Mouse (Mus musculus) bone marrow macrophage, adult 2 months (primary cell): ENCODE measurements at regions not wholly inside any gene's neighbourhood (a gene's known extent, or its start where the extent isn't known, plus 50 kb on each side); places are given as distances from the start of the nearest gene placed in this dataset.

Source experiments
- H3K27ac ChIP-seq: 2 replicates; pipeline ENCODE4 v1.5.1; 2012; ENCODE audit warnings: low read depth, low read length; ENCODE audit not compliant: insufficient read depth
- H3K4me1 ChIP-seq: 2 replicates; pipeline ENCODE4 v1.6.1; 2012; ENCODE audit warnings: low read length; ENCODE audit not compliant: control insufficient read depth, insufficient read depth
- H3K4me3 ChIP-seq: 2 replicates; pipeline ENCODE4 v1.5.1; 2012; ENCODE audit warnings: mild to moderate bottlenecking, low read length, moderate library complexity; ENCODE audit not compliant: insufficient read depth
- CTCF ChIP-seq: IDR thresholded peaks from 2 replicates; pipeline ENCODE4 v1.5.1; 2012; ENCODE audit warnings: low read depth, mild to moderate bottlenecking, low read length, moderate library complexity
- POLR2A ChIP-seq: IDR thresholded peaks from 2 replicates; pipeline ENCODE4 v1.6.1; 2012; ENCODE audit warnings: mild to moderate bottlenecking, low read depth, low read length, borderline replicate concordance

- Histone ChIP-seq H3K4me3 (no peak overlapping the region), H3K27ac (no peak overlapping the region), H3K4me1 (no peaks in the 10 kb centered on the region)
- TF ChIP-seq POLR2A: no peak
- no peak for TF ChIP-seq CTCF
Observed at GRCm38 (mm10) chr3:52214114-52214513, 54.0 kb upstream of the Foxo1 start.

- no peak overlapping the region for H3K4me3 ChIP-seq
Observed at GRCm38 (mm10) chr3:52215083-52215482, 53.1 kb upstream of the Foxo1 start.

More at GRCm38 (mm10) chr3:52215083-52215482, 53.1 kb upstream of the Foxo1 start:
- no peak for TF ChIP-seq POLR2A
- no peak for TF ChIP-seq CTCF
- Histone ChIP-seq H3K4me1 (no peaks in the 10 kb centered on the region), H3K27ac (no peak overlapping the region)
